Mouse (Mus musculus): ENCODE measurements around the gene Pnn. TPM values are rescaled to one million over a fixed set of nuclear protein-coding genes. Genes with fewer than 3 reads are reported as not detected.

The Pnn gene
- total and polyA plus RNA-seq, 2 experiments from 2014 or later = 11.9 to 82.3 TPM

DNA sequence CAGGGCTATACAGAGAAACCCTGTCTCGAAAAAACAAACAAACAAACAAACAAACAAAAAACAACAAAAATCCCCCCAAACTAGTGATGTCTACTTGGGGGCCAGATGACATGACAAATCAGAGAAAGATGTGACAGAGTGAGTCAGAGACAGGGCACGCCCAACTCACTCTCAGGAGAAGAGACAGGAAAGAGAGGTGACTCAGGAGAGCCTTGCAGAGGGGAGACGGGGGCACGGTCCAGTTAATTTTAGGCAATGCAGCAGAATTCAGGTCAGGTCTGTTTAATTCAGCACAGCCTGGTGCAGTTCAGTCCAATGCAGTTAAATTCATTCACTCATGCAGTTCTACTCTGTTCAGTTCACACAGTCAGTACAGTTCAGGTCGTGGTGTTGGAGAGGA is 19.5 kb downstream of the Pnn start:
- WGBS = 91% methylated on average over 5 of the region's 5 CpGs
- no peaks in the 10 kb centered on the region for H3K36me3 ChIP-seq (ENCODE audit: insufficient read depth, low read length)
- no peak overlapping the region for H3K27ac ChIP-seq
- no peaks in the 10 kb centered on the region for H3K4me1 ChIP-seq (ENCODE audit: insufficient read depth, low read length)
- no peaks in the 10 kb centered on the region for H3K9me3 ChIP-seq (ENCODE audit: low read length)
- H3K9ac ChIP-seq (replicated peaks; ENCODE audit: low read length) = no peak overlapping the region
- DNase-seq (ENCODE audit: low spot score) = no peak
- ATAC-seq = no peak
- H3K4me2 ChIP-seq (ENCODE audit: low read depth, low read length) = no peak overlapping the region
- H3K4me3 ChIP-seq (ENCODE audit: low read length) = no peak overlapping the region
- no peak for TF ChIP-seq CTCF (IDR thresholded peaks at IDR 0.05; ENCODE audit: low read depth)
- H3K27me3 ChIP-seq (ENCODE audit: insufficient read depth, low read length) = no peaks in the 10 kb centered on the region

DNA sequence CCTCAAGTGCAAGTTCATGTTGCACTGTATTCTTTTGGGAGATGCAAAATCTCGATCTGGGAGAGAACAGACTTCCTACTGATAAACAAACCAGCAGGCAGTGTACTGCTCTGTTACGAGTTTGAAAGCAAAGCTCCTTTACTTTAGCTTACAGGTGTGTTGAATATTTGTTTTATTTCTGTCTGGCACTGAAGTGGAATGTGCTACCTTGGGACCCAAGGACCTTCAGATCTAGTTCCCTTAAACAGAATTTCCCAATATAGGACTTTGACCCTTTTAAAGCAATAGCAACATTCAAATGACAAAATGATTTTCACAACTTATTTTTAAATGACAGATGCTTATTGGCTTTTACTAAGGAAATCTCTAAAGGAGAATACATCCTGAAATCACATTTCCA is 26.9 kb downstream of the Pnn start:
- 59% methylated on average over 2 of the region's 2 CpGs for WGBS
- H3K27me3 ChIP-seq (ENCODE audit: insufficient read depth, low read length) = no peaks in the 10 kb centered on the region
- no peak overlapping the region for H3K9ac ChIP-seq (replicated peaks; ENCODE audit: low read length)

DNA sequence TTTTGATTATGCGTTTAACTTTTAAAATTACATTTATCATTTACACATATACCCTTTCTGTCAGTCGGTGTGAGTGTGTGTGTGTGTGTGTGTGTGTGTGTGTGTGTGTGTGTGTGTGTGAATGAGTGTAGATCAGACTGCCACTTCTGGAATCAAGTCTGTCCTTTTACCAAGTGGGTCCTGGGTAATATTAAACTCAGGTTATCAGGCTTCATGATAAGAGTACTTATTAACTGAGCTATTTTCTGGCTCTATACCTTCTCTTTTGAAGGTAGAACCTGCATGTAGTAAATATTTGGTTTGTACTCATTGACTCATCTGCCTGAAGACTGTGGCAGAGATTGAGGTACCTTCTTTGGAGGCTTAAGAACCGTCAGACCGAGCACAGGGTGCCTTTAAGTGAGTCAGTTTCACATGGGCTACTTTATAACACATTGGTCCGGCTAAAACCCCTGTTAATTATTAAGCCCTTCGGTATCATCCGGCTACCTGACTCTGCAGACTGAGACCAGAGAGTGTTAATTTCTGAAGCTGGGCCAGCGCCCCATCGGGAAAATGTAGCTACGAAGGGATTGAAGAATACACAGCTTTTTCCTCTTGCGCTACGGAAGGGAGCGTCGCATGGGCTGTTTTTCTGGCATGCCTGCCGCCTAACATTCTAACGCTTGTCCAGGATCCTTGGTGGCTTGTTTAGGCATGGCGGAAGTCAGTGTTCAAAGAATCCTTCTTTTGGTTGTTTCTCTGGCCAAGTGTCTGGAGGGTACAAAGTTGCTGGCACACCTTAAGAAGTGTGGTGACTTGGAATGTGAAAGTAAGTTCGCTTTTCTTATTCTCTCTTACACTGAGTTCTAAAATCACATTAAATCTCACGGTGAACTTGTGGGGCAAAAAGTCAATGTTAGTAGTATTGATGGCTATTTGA is 28.7 kb downstream of the Pnn start, which contains the start of gene Mia2:
TSS of gene Mia2 (plus strand) at position 696 of the 922 bp plus-strand sequence.
- ATAC-seq (no peak), DNase-seq (ENCODE audit: low spot score) (no peak)
- H3K4me1 ChIP-seq (ENCODE audit: insufficient read depth, low read length) = no peaks in the 10 kb centered on the region
- no peaks in the 10 kb centered on the region for H3K27me3 ChIP-seq (ENCODE audit: insufficient read depth, low read length)
- no peak within 1 kb of the TSS for H3K9ac ChIP-seq (replicated peaks; ENCODE audit: low read length)
- no peak within 1 kb of the TSS for H3K27ac ChIP-seq
- H3K4me2 ChIP-seq (ENCODE audit: low read depth, low read length) = no peak within 1 kb of the TSS
- WGBS = 82% methylated on average over 19 of the region's 19 CpGs
- TF ChIP-seq CTCF (IDR thresholded peaks at IDR 0.05; ENCODE audit: low read depth) = no peak
- no peaks in the 10 kb centered on the region for H3K36me3 ChIP-seq (ENCODE audit: insufficient read depth, low read length)
- no peak within 1 kb of the TSS for H3K4me3 ChIP-seq (ENCODE audit: low read length)
- no peaks in the 10 kb centered on the region for H3K9me3 ChIP-seq (ENCODE audit: low read length)

More for the DNA sequence above, 26.9 kb downstream of the Pnn start:
- Histone ChIP-seq H3K4me3 (ENCODE audit: low read length) (no peak overlapping the region), H3K27ac (no peak overlapping the region), H3K36me3 (ENCODE audit: insufficient read depth, low read length) (no peaks in the 10 kb centered on the region), H3K9me3 (ENCODE audit: low read length) (no peaks in the 10 kb centered on the region), H3K4me2 (ENCODE audit: low read depth, low read length) (no peak overlapping the region), H3K4me1 (ENCODE audit: insufficient read depth, low read length) (no peaks in the 10 kb centered on the region)
- TF ChIP-seq CTCF (IDR thresholded peaks at IDR 0.05; ENCODE audit: low read depth) = no peak
- ATAC-seq = no peak
- DNase-seq (ENCODE audit: low spot score) = no peak

DNA sequence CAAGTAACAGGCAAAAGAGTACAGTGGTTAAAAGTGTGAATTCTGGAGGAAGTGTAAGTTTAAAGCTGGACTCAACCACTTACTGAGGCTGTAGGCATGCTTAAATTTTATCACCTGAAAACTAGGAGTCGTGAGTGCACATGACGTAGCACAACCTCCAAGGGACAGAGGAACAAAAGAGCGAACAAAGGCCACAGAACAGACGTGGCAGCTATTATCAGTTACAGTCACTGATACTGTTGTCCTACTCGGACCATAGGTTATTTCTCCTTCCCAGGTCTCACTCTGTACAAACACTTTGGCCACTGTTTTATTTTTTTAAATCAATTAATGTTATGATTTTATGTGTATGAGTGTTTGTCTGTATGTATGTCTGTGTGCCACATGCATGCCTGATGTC is 38.1 kb downstream of the Pnn start:
- WGBS = 67% methylated on average over 5 of the region's 5 CpGs
- no peaks in the 10 kb centered on the region for H3K36me3 ChIP-seq (ENCODE audit: insufficient read depth, low read length)
- H3K4me1 ChIP-seq (ENCODE audit: insufficient read depth, low read length) = no peaks in the 10 kb centered on the region
- H3K27ac ChIP-seq = no peak overlapping the region
- no peak overlapping the region for H3K9ac ChIP-seq (replicated peaks; ENCODE audit: low read length)
- no peak for DNase-seq (ENCODE audit: low spot score)
- TF ChIP-seq CTCF (IDR thresholded peaks at IDR 0.05; ENCODE audit: low read depth) = no peak
- no peak overlapping the region for H3K4me2 ChIP-seq (ENCODE audit: low read depth, low read length)
- no peaks in the 10 kb centered on the region for H3K27me3 ChIP-seq (ENCODE audit: insufficient read depth, low read length)
- no peak overlapping the region for H3K4me3 ChIP-seq (ENCODE audit: low read length)
- ATAC-seq = no peak
- no peaks in the 10 kb centered on the region for H3K9me3 ChIP-seq (ENCODE audit: low read length)

DNA sequence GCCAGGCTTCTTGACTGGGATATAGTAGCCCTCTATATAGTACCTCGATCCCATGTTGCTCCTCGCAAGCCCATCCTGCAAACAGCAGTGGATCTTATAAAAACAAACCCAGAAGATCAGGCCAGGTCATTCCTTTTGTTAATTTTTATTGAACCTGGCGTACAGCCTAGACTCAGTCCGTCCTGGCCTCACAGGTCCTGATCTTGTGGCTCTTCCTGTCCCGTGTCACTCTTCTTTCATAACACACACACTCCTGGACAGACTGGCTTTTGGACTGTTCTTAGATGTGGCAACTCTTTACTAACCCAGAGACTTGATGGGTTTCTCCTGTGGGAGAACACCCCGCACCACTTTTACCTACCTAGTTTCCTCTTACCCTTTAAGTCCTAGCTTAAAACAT is 39.2 kb downstream of the Pnn start:
- Histone ChIP-seq H3K9me3 (ENCODE audit: low read length) (no peaks in the 10 kb centered on the region), H3K36me3 (ENCODE audit: insufficient read depth, low read length) (no peaks in the 10 kb centered on the region), H3K9ac (replicated peaks; ENCODE audit: low read length) (no peak overlapping the region), H3K4me1 (ENCODE audit: insufficient read depth, low read length) (no peaks in the 10 kb centered on the region), H3K27me3 (ENCODE audit: insufficient read depth, low read length) (no peaks in the 10 kb centered on the region), H3K27ac (no peak overlapping the region), H3K4me3 (ENCODE audit: low read length) (no peak overlapping the region), H3K4me2 (ENCODE audit: low read depth, low read length) (no peak overlapping the region)
- DNase-seq (ENCODE audit: low spot score) (no peak), ATAC-seq (no peak)
- 86% methylated on average over 6 of the region's 6 CpGs for WGBS
- no peak for TF ChIP-seq CTCF (IDR thresholded peaks at IDR 0.05; ENCODE audit: low read depth)

DNA sequence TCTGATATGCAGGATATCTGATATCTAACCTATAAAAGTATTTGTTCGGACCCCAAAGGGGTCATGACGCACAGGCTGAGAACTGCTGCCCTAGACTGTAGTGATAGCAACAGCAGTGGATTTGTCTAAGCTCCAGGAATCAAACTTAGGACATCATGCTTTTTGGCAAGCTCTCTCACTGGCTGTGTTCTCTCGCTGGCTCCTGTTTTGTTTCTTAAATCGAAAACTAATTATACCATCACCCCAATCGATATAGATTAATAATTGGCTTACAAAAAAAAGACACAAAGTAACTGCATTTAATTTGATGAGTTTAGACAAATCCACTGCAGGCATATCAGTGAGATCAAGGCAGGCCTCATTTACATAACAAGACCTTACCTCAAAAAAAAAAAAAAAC is 39.8 kb downstream of the Pnn start:
- WGBS = 81% methylated on average over 5 of the region's 5 CpGs
- TF ChIP-seq CTCF (IDR thresholded peaks at IDR 0.05; ENCODE audit: low read depth) = no peak

DNA sequence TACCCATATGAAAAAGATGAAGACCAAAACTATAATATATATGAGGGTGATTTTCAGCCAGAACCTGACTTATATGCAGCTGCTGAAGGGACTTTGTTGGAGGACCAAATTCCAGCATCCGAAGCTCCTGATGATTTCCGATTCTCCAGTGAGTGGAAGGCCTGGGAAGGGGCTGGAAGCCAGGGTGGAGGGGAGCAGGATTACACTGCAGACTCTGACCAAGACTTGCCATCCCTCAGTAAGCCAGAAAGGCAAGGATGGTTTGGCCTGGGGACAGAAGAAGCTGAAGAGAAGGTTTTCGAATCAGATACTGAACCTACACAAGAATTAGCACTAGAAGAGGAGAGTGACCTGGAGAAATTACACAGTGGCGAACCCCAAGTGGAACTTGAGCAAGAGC is 41.2 kb downstream of the Pnn start:
- WGBS = 85% methylated on average over 4 of the region's 4 CpGs
- Histone ChIP-seq H3K9ac (replicated peaks; ENCODE audit: low read length) (no peak overlapping the region), H3K9me3 (ENCODE audit: low read length) (no peaks in the 10 kb centered on the region), H3K27ac (no peak overlapping the region), H3K4me1 (ENCODE audit: insufficient read depth, low read length) (no peaks in the 10 kb centered on the region), H3K4me2 (ENCODE audit: low read depth, low read length) (no peak overlapping the region), H3K27me3 (ENCODE audit: insufficient read depth, low read length) (no peaks in the 10 kb centered on the region), H3K36me3 (ENCODE audit: insufficient read depth, low read length) (no peaks in the 10 kb centered on the region), H3K4me3 (ENCODE audit: low read length) (no peak overlapping the region)
- ATAC-seq (no peak), DNase-seq (ENCODE audit: low spot score) (no peak)
- no peak for TF ChIP-seq CTCF (IDR thresholded peaks at IDR 0.05; ENCODE audit: low read depth)

More for the DNA sequence above, 39.8 kb downstream of the Pnn start:
- H3K36me3 ChIP-seq (ENCODE audit: insufficient read depth, low read length) = no peaks in the 10 kb centered on the region
- H3K4me1 ChIP-seq (ENCODE audit: insufficient read depth, low read length) = no peaks in the 10 kb centered on the region
- no peak overlapping the region for H3K27ac ChIP-seq
- no peaks in the 10 kb centered on the region for H3K9me3 ChIP-seq (ENCODE audit: low read length)
- no peak overlapping the region for H3K9ac ChIP-seq (replicated peaks; ENCODE audit: low read length)
- H3K4me2 ChIP-seq (ENCODE audit: low read depth, low read length) = no peak overlapping the region
- no peak overlapping the region for H3K4me3 ChIP-seq (ENCODE audit: low read length)
- H3K27me3 ChIP-seq (ENCODE audit: insufficient read depth, low read length) = no peaks in the 10 kb centered on the region
- DNase-seq (ENCODE audit: low spot score) = no peak
- no peak for ATAC-seq

All from hindbrain, postnatal 0 days (tissue).